Mouse (Mus musculus) heart, postnatal 0 days (tissue): ENCODE measurements around the gene Fancd2. TPM values are rescaled to one million over a fixed set of nuclear protein-coding genes. Genes with fewer than 3 reads are reported as not detected.
A peak's percentile ranks its signal among the peaks of the same experiment; 100 is the strongest.

Source experiments
- ATAC-seq: fragments of 200-750 bp; cut with Nextera tagmentation; 2 replicates; pipeline ENCODE4 v1.8.0; 2017; ENCODE audit warnings: low read depth, moderate number of reproducible peaks, moderate library complexity; ENCODE audit not compliant: insufficient read depth
- DNase-seq: peaks from one replicate; pipeline ENCODE4 v3.0.0-alpha.2; 2016; ENCODE audit warnings: low spot score
- H3K27ac ChIP-seq: fragments of 300-500 bp; sonication (generic); 2 replicates; pipeline ENCODE4 v1.5.1; 2014; ENCODE audit warnings: low read depth, mild to moderate bottlenecking
- H3K27me3 ChIP-seq: fragments of 300-500 bp; sonication (generic); 2 replicates; pipeline ENCODE4 v1.6.1; 2014; ENCODE audit warnings: low read length, mixed read lengths; ENCODE audit not compliant: control insufficient read depth, insufficient read depth
- H3K36me3 ChIP-seq: fragments of 300-500 bp; sonication (generic); replicated peaks from 2 replicates; pipeline ENCODE4 v1.6.1; 2014; ENCODE audit warnings: low read length, mixed read lengths; ENCODE audit not compliant: control insufficient read depth, insufficient read depth
- H3K4me1 ChIP-seq: fragments of 300-500 bp; sonication (generic); 2 replicates; pipeline ENCODE4 v1.6.1; 2014; ENCODE audit warnings: antibody characterized with exemption; ENCODE audit not compliant: control insufficient read depth, insufficient read depth
- H3K4me2 ChIP-seq: fragments of 300-500 bp; sonication (generic); 2 replicates; pipeline ENCODE4 v1.6.1; 2014; ENCODE audit warnings: low read depth, mild to moderate bottlenecking, low read length, moderate library complexity
- H3K4me3 ChIP-seq: fragments of 300-500 bp; sonication (generic); 2 replicates; pipeline ENCODE4 v1.5.1; 2014; ENCODE audit warnings: low read depth, low read length
- H3K9ac ChIP-seq: fragments of 300-500 bp; sonication (generic); replicated peaks from 2 replicates; pipeline ENCODE4 v1.6.1; 2014; ENCODE audit warnings: low read depth, low read length, mixed read lengths
- H3K9me3 ChIP-seq: fragments of 300-500 bp; sonication (generic); replicated peaks from 2 replicates; pipeline ENCODE4 v1.6.1; 2016; ENCODE audit warnings: low read length; ENCODE audit not compliant: control insufficient read depth
- CTCF ChIP-seq: IDR thresholded peaks from 2 replicates; pipeline ENCODE4 v1.5.1; 2016; ENCODE audit warnings: antibody characterized with exemption, control low read depth, low read depth
- EP300 ChIP-seq: IDR thresholded peaks from 2 replicates; pipeline ENCODE4 v1.6.1; 2016; ENCODE audit warnings: antibody characterized with exemption, low read depth
- WGBS: fragments of 180-500 bp; shearing (Covaris S2); extraction: QIAGEN DNeasy Blood & Tissue Kit; methylation state at CpG from one replicate; pipeline ENCODE4 v1.1.7; 2014; 5-methylcytosine and 5-hydroxymethylcytosine counted together
- polyA plus RNA-seq: library from polyadenylated mRNA; unstranded; fragments of >200 nt; fragmentation: Nextera tagmentation; extraction: Ambion mirVana; gene quantifications from 2 replicates; pipeline ENCODE4 v1.2.1, GENCODE M21; 2015
- total RNA-seq: library from RNA; depleted of rRNA; stranded (reverse); fragments of >200 nt; gene quantifications from 2 replicates; pipeline ENCODE4 v1.2.3, GENCODE M21; 2014; ENCODE audit warnings: low replicate concordance

Fancd2 gene
- total and polyA plus RNA-seq, 2 experiments from 2014 or later, result 1.9 to 9.0 TPM

DNA sequence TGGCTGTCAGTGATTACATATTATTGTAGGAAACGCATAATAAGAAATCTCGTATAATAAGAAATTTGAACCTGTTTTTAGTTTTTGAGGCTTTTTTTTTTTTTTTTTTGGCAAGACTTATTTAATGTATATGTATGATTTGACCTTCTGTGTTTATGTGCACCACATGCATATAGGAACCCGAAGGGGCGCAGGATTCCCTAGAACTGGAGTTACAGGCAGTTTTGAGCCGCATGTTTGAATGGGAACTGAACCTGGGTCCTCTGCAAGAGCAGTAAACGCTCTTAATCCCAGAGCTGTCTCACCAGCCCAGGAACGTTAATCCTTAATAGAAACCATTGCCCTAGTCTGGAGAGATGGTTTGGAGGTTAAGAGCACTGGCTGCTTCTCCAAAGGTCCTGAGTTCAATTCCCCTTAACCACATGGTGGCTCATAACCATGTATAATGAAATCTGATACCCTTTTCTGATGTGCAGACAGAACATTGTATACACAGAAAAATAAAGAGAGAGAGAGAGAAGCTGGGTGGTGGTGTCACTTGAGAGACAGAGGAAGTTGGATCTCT lies 440 bp downstream of the Fancd2 start:
- no peaks in the 10 kb centered on the region for H3K27me3 ChIP-seq
- WGBS, result 12% methylated on average over 7 of the region's 7 CpGs
- peaks cover 16% of the 10 kb centered on the region for H3K36me3 ChIP-seq
- peak overlapping the region; percentile 73 for H3K4me2 ChIP-seq
- H3K9me3 ChIP-seq, result no peaks in the 10 kb centered on the region
- H3K9ac ChIP-seq, result peak overlapping the region; percentile 85
- ATAC-seq, result no peak
- no peak for DNase-seq
- H3K4me3 ChIP-seq, result peak overlapping the region; percentile 93
- H3K27ac ChIP-seq, result 0 out of 2 replicates have a peak overlapping the region, but pooled peaks have one; percentile 84
- peaks cover 15% of the 10 kb centered on the region for H3K4me1 ChIP-seq
- no peak for TF ChIP-seq CTCF
- TF ChIP-seq EP300, result no peak

DNA sequence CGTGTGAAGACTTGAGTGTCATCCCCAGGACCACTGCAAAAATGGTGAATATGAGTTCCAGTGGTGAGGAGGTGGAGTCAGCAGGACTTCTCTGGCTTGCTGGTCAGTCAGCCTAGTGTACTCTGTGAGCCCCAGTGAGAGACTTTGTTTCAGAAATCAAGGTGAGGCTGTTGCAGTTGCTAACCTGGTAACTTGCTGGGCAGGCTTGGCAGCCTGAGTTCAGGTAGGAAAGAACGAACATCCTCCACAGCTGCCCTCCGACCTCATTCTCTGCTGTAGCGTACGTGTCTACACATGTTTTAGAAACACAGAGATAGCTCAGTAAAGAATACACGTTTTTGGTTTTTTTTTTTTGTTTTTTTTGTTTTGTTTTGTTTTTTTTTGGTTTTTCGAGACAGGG lies 3.4 kb downstream of the Fancd2 start:
- 77% methylated on average over 7 of the region's 7 CpGs for WGBS
- DNase-seq (no peak), ATAC-seq (no peak)
- TF ChIP-seq EP300, result no peak
- no peak for TF ChIP-seq CTCF
- peaks cover 15% of the 10 kb centered on the region for H3K4me1 ChIP-seq
- no peak overlapping the region for H3K4me3 ChIP-seq
- H3K4me2 ChIP-seq, result no peak overlapping the region
- H3K9me3 ChIP-seq, result no peaks in the 10 kb centered on the region
- no peak overlapping the region for H3K27ac ChIP-seq
- H3K36me3 ChIP-seq, result peaks cover 24% of the 10 kb centered on the region
- H3K27me3 ChIP-seq, result no peaks in the 10 kb centered on the region
- no peak overlapping the region for H3K9ac ChIP-seq

DNA sequence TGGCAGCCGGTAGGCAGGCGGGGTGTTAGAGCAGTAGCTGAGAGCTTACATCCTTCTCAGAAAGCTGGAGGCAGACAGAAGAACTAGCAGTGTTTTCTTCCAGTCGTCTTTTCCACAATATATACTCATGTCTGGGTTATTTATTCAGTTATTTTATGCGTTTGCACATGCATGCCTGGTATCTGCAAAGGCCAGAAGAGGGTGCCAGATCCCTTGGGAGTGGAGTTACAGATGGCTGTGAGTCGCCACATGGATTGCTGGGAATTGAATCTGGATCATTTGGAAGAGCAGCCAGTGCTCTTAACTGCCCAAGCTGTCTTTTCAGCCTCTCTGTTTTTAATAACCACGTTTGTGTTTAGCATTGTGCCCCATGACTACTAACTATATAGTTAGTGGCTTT lies 10.1 kb downstream of the Fancd2 start:
- Histone ChIP-seq H3K4me1 (no peaks in the 10 kb centered on the region), H3K27ac (no peak overlapping the region), H3K9ac (no peak overlapping the region), H3K9me3 (no peaks in the 10 kb centered on the region), H3K4me2 (no peak overlapping the region), H3K36me3 (peaks cover 11% of the 10 kb centered on the region), H3K4me3 (no peak overlapping the region), H3K27me3 (no peaks in the 10 kb centered on the region)
- ATAC-seq (no peak), DNase-seq (no peak)
- 0 out of 2 replicates have a peak, but pooled peaks have one; percentile 2 for TF ChIP-seq CTCF
- no peak for TF ChIP-seq EP300
- WGBS, result 86% methylated on average over 6 of the region's 6 CpGs

DNA sequence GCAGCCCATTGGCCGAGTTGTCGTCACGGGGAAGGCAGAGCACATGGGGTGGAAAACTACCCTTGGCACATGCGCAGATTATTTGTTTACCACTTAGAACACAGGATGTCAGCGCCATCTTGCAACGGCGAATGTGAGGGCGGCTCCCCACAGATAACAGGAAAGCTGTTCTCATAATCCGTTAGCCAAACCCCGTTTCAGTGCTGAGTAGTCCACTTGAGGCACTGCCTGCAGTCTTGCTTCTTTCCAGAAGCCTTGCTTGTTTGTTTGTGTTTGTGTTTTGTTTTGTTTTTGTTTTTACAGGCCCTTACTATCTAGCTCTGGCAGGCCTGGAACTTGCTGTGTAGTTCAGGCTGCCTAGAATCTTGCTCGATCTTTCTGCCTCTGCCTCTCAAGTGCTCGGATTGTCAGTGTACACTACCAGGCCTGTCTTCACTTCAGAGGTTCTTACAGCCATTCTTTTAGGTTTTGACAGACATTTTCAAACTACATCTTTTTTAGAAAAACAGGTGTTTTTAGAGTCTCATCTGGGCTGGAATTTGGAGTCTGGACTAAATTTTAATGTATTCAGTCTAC lies 12.5 kb downstream of the Fancd2 start:
- ATAC-seq (no peak), DNase-seq (no peak)
- no peaks in the 10 kb centered on the region for H3K9me3 ChIP-seq
- 0 out of 2 replicates have a peak, but pooled peaks cover under 1% of the 10 kb centered on the region for H3K36me3 ChIP-seq
- WGBS, result 87% methylated on average over 8 of the region's 12 CpGs
- H3K9ac ChIP-seq, result no peak overlapping the region
- no peak overlapping the region for H3K4me2 ChIP-seq
- TF ChIP-seq EP300, result no peak
- no peak for TF ChIP-seq CTCF
- no peak overlapping the region for H3K27ac ChIP-seq
- no peaks in the 10 kb centered on the region for H3K27me3 ChIP-seq
- no peaks in the 10 kb centered on the region for H3K4me1 ChIP-seq
- H3K4me3 ChIP-seq, result no peak overlapping the region

DNA sequence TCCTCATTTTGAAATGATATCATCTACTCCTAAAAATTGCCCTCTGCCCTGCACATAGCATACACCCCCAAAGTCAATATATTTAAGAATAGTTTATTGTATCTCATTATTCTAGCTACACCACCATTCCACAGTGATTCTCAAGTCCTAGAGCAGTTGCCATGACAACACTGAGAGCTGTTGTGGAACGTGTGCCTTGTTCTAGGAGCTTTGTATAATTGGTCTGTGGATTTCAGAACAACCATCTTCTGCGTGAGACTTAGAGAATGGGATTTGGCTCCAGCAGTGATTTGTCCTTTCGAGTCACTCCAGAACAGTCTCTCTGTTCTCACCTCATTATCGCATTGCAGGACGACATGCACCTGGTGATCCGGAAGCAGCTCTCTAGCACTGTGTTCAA lies 28.3 kb downstream of the Fancd2 start:
- ATAC-seq (no peak), DNase-seq (no peak)
- whole genome bisulfite sequencing, result 87% methylated on average over 6 of the region's 6 CpGs
- Histone ChIP-seq H3K9me3 (no peaks in the 10 kb centered on the region), H3K36me3 (peaks cover 15% of the 10 kb centered on the region; the same call in 1 of the 2 replicates), H3K27me3 (no peaks in the 10 kb centered on the region), H3K27ac (no peak overlapping the region), H3K9ac (no peak overlapping the region), H3K4me1 (no peaks in the 10 kb centered on the region), H3K4me3 (no peak overlapping the region), H3K4me2 (no peak overlapping the region)
- TF ChIP-seq CTCF (no peak), EP300 (no peak)
